Mouse (Mus musculus): ENCODE data around the gene H2-M10.2. TPM values are rescaled to one million over a fixed set of nuclear protein-coding genes. Genes with fewer than 3 reads are reported as not detected.

The H2-M10.2 gene
- total and polyA plus RNA-seq, 3 experiments, result not detected

- TF ChIP-seq BHLHE40 (IDR thresholded peaks at IDR 0.05; ENCODE audit: borderline replicate concordance, low read depth, low read length), result no peak
- no peak for TF ChIP-seq CHD2 (IDR thresholded peaks at IDR 0.05; ENCODE audit: low read length)
- TF ChIP-seq RCOR1 (IDR thresholded peaks at IDR 0.05; ENCODE audit: low read depth, low read length), result peak; percentile 24; the same call in 1 of the 2 replicates
These were observed 24.7 kb downstream of the H2-M10.2 start (continued) for GRCm38 (mm10) chr17:36261511-36262166.

GRCm38 (mm10) chr17:36257969-36258368 is 28.3 kb downstream of the H2-M10.2 start, which contains the start of gene Rpp21:
Gene Rpp21, minus strand, starts transcription at chr17:36258069.
- Histone ChIP-seq H3K4me3 (ENCODE audit: control insufficient read depth in 1 of 2, insufficient read depth in 1 of 2, low read depth in 2 of 2, low read length in 2 of 2) (peak within 1 kb of the TSS; percentile 85 to 88), H3K36me3 (ENCODE audit: control insufficient read depth in 1 of 2, insufficient read depth in 2 of 2, low read length in 2 of 2) (peaks cover 2 to 28% of the 10 kb centered on the region in 2 experiments; a peak in 3 of 4 replicates), H3K4me1 (ENCODE audit: control insufficient read depth in 1 of 2, insufficient read depth in 2 of 2, low read length in 2 of 2) (peaks cover 14 to 24% of the 10 kb centered on the region in 2 experiments), H3K27ac (ENCODE audit: control insufficient read depth, low read depth, low read length) (peak within 1 kb of the TSS; percentile 51), H3K9me3 (replicated peaks; ENCODE audit: insufficient read depth, low read length) (no peaks in the 10 kb centered on the region), H3K9ac (ENCODE audit: control insufficient read depth, low read depth, low read length, poor library complexity, severe bottlenecking) (peak within 1 kb of the TSS; percentile 95), H3K79me2 (ENCODE audit: control insufficient read depth, insufficient read depth, low read length, poor library complexity) (peaks cover 5% of the 10 kb centered on the region), H3K27me3 (ENCODE audit: control insufficient read depth in 1 of 2, insufficient read depth in 2 of 2, low read length in 2 of 2) (no peaks in the 10 kb centered on the region)
- TF ChIP-seq KAT2A (conservative IDR thresholded peaks at IDR 0.05; ENCODE audit: low read depth, low read length) (no peak), UBTF (IDR thresholded peaks at IDR 0.05; ENCODE audit: borderline replicate concordance, insufficient read depth, low read depth, low read length) (no peak), MAFK (IDR thresholded peaks at IDR 0.05; ENCODE audit: borderline replicate concordance, low read depth, low read length) (no peak), POLR2A (IDR thresholded peaks at IDR 0.05; ENCODE audit: control insufficient read depth in 1 of 2, insufficient read depth in 1 of 2, low read depth in 1 of 2, low read length in 2 of 2, poor library complexity in 1 of 2) (no peak), CHD2 (IDR thresholded peaks at IDR 0.05; ENCODE audit: low read length) (no peak), MYC (IDR thresholded peaks at IDR 0.05; ENCODE audit: low read depth, low read length) (no peak), TCF12 (IDR thresholded peaks at IDR 0.05; ENCODE audit: low read depth, low read length) (no peak), NELFE (IDR thresholded peaks at IDR 0.05; ENCODE audit: low read depth, low read length) (no peak), MYB (IDR thresholded peaks at IDR 0.05; ENCODE audit: low read depth, low read length) (no peak), ELF1 (IDR thresholded peaks at IDR 0.05; ENCODE audit: low read depth, low read length) (no peak), E2F4 (IDR thresholded peaks at IDR 0.05; ENCODE audit: borderline replicate concordance, low read depth, low read length) (no peak), ZC3H11A (IDR thresholded peaks at IDR 0.05; ENCODE audit: low read depth, low read length) (no peak), MAZ (IDR thresholded peaks at IDR 0.05; ENCODE audit: low read depth, low read length) (no peak), MAX (IDR thresholded peaks at IDR 0.05; ENCODE audit: low read length) (no peak), BHLHE40 (IDR thresholded peaks at IDR 0.05; ENCODE audit: borderline replicate concordance, low read depth, low read length) (no peak), ZNF384 (IDR thresholded peaks at IDR 0.05; ENCODE audit: low read depth, low read length) (no peak), ETS1 (IDR thresholded peaks at IDR 0.05; ENCODE audit: low read depth, low read length) (no peak), EP300 (IDR thresholded peaks at IDR 0.05; ENCODE audit: low read depth in 1 of 2, low read length in 2 of 2) (no peak), TAL1 (IDR thresholded peaks at IDR 0.05; ENCODE audit: low read length) (no peak)
- no peak for DNase-seq (ENCODE audit: low read depth, low spot score)
